Mouse (Mus musculus) frontal cortex, adult 2 months (tissue): ENCODE measurements around the gene Ugt1a1. TPM values are rescaled to one million over a fixed set of nuclear protein-coding genes. Genes with fewer than 3 reads are reported as not detected.

Experiments
- DNase-seq, 2 experiments: peaks; one replicate each; pipeline ENCODE4 v3.0.0; 2022; ENCODE audit warnings: low spot score in 1 of 2; ENCODE audit errors: extremely low spot score in 1 of 2
- polyA plus RNA-seq: library from polyadenylated mRNA; depleted of rRNA; stranded (reverse); fragments of >200 nt; gene quantifications from 2 replicates; pipeline ENCODE4 v1.2.3, GENCODE M21; 2012

Ugt1a1 gene
- polyA plus RNA-seq, 1 experiment, result 0.06 TPM

DNA sequence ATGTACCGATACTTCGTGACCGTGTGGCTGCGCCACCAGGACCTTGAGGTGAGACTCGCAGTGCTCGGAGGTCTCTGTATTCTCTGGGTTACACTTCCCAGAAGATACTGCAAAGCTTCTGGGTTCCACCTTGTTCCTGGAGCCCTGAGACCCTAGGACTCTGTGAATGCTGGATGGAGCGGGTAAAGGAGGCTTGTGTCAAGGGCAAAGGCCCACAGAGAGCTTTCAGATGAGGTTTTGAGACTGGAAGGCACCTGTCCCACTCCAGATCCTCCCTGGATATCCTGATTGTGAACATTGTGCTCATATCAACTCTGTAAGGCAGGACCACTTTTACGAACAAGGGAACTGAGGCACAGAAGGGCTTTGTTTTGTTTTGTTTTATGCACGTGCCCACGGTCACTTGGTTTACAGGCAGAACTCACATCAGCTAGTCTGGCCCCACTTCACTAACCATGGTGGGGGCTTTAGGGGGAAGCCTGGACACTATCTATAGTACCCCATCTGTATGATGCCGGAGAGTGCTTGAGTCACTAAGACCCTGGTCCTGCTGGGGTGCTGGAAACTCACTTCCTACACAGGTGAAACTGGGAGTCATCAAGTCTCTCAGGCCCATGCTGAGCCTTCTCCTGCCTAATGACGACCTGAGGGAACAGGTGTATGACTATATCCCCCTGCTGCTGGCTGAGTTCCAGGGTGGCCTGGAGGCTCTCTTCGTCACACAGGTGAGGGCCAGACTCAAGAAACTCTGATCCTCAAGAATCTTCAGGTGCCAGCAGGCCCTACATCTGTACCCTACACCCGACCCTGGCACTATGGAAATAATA, 21.9 kb downstream of the Ugt1a1 start:
- DNase-seq, result no peak

DNA sequence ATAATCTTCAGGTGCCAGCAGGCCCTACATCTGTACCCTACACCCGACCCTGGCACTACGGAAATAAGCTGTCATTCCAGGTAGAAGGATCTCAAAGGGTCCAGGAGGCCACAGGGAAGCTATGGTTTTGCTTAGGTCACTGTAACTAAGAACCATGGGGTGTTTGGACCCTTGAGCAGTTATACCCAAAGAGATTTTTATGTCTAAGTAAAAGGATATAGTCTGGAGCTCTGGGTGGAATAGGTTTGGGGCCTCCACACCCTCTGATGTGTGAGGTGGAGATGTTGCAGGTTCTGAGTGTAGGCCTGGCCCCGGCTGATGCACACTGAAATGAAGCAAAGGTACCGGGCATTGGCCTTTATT, 22.5 kb downstream of the Ugt1a1 start:
- DNase-seq, result no peak

DNA sequence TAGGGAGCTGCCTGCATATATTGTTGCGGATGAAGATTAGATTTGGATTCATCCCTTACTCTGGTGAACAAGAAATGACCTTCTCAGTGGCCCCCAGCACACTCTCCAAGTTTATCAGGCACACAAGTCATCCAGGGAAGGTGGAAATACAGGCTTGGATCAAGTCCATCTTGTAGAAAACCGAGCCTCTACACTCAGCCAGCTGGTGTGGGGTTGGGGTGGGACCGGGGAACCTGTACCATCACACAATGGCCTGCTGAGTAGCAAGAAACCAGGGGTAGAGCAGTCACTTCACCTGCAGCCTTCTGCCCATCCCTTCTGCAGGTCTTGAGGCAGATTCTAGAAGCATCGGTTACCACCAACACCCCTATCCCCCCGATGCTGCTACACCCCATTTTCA, 22.9 kb downstream of the Ugt1a1 start:
- DNase-seq, result no peak

DNA sequence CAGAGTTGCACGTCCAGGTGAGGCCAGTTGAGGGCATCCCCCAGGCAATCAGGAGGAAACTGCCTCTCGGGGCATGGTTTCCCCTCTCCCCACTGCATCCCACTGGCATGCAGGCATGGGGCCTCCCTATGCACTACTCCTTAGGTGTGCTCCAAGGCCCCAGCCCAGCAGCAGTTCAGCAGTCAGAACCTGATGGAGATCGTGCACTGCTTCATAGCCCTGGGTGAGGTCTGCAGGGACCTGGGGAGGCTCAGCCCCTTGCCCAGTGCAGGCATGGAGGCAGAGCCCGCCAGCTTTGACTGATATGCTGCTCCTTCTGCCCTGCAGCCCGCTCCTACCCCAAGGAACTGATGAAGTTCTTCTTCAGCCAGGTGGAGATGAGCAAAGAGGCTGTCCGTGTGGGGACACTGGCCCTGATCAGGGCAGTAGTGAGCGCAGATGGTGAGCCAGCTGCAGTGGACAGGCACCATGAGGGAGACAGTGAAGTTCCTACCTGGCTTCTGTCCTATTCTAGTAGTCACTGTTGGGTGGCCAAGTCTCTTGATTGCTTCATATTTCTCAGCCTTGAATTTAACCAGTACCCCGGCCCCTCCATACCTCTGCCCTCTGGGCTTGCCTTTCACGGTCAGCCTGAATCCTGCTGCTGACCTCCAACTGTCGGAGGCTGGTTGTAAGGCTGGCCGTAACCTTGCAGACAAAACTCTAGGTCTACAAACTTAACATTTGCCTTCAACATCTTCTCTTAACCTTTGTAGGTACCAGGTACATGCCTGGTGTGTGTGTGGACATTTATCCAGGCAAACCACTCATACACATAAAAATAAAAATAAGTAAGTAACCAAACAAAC, 23.5 kb downstream of the Ugt1a1 start:
- no peak for DNase-seq

DNA sequence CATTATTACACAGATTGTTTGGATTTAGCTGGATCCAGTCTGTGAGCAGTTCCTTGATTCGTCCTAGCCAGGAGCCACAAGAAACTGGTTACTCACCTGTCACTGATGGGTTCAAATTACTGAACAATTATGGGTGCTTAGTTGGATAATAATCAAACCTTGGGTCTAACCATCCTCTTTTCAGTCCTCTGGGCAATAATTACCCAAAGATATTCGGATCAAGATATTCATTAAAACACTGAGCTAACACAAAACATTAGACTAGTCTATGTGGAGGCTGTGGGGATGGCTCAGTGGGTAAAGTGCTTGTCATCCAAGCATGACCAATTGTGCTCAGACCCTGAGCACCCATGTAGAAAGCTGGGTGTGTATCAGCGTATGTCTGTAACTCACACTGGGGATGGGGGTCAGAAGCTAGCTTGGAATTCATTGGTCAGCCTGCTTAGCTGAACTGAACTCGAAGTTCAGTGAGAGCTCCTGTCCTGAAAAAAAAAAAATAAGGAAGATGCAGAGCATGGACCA, 24.2 kb downstream of the Ugt1a1 start:
- DNase-seq, result no peak

DNA sequence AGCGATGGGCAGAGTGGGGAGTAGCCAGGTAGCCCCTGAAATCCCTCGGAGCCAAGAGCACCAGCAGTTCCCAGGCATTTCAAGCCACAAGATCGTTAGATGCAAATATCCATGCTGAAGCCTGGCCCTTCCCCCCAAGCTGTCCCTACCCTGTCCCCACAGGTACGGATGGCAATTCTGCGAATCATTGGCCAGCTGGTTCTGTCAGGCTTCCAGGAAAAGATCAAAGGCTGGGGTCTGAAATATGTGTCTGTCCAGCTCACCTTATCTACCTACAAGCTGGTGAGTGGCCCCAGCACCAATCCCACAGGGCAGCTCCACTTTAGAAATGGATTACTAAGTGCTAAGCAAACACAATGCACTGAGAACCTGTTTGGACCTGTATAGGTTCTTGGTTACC, 25.6 kb downstream of the Ugt1a1 start:
- no peak for DNase-seq

DNA sequence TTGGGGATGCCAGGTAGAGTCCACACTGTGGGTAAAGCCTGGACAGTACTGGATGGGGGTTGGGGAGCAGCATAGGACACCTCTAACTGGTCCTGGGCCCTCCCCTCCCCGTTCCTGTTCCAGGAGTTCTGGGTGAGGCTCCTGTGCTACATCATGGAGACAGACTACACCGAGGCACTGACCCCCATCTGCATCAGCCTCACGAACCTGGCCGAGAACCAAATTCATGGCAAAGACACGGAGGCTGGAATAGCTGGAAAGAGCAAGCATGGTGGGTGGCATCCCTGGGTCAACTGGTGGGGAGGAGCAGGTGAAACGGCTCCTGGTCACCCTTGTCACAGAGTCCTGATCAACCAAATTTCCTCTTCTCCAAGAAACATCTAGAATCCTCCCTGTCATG, 27.0 kb downstream of the Ugt1a1 start:
- no peak for DNase-seq

DNA sequence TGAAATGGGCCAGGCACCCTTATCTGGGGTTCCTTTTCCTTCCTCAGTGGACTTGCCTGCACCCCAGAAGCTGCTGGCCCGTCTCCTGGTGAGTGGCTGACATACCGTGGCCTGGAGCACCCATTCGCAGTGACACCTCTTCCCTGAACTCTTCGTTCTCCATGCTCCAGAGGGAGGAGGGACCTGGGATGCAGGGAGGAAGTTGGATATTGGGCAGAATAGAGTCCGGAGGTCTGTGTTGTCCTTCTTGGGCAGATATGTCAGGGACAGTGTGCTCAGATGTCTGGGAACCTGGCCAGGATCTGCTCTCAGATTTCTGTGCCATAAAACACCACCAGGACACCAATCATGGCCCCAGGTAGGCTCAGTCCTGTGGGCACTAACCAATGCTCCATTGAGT, 28.3 kb downstream of the Ugt1a1 start:
- DNase-seq, result no peak

DNA sequence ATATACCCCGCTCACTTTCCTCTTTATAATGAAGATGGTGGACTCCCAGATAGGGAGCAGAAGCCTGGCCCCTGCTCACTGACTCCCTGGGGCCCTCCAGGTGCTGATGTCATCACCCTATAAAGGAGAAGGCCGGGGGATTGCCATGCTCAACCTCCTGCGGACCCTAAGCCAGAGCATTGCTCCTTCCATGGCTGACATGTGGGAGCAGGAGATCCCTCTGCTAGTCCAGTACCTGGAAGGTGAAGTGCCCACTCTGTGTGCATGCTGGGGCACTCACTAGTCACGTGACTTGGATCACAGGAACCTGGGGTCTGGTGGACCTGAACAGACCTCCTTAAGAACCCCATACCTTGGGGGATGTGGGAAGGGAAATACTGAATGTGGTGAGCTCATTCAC, 28.8 kb downstream of the Ugt1a1 start:
- DNase-seq, result no peak

DNA sequence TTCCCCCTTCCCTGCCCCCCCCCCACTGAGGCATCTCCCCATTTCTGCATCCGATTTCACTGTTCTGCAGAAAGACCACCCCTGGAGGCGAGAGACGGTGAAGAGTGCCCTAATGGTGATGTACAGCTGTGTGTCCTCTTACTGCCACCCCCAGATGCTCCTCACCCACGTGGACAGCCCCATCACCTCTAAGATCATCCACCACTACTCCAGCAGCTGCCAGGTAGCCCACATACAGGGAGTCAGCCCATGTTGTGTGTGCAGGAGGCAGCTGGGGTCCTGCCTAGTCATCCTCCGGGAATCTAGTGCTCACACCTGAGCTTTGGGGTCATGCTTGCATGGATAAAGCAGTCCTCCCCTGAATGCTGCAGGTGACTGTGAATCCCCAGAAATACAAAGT, 32.1 kb downstream of the Ugt1a1 start:
- DNase-seq, result no peak

DNA sequence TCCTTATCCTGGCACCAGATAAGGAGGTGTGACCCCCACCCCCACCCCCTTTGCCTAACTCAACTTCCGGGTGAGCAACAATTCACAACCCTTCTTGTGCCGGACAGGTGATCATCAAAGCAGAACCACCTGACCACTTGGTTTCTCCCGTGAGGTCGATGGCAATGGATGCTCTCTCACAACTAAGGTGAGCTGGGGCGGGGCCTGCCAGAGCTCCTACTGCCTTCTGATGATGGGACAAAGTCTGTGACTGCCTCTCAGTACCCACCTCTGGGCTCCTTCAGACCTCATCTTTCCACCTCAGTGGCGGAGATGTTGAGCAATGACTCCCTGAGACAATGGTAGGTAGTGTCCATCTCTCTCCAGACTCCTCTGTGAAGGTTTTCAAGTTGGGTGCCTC, 34.1 kb downstream of the Ugt1a1 start:
- no peak for DNase-seq

DNA sequence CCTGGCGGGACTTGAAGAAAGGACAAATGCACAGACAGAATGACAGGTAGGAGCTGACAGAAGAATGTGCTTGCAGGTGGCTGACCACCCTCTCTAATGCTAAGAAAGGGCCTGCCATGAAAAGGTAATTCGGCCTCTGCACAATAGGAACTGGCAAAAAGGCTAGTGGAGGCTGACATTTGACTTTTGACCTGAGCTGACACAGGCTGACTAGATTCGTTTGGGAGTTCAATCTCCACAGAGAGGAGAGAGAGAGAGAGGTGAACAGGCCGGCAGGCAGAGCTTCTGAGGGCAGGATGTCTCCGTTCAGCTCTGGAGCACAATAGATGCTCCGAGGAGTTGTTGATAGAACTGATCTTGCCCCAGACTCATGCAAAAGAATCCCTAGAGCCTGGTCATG, 34.6 kb downstream of the Ugt1a1 start:
- DNase-seq, result no peak

DNA sequence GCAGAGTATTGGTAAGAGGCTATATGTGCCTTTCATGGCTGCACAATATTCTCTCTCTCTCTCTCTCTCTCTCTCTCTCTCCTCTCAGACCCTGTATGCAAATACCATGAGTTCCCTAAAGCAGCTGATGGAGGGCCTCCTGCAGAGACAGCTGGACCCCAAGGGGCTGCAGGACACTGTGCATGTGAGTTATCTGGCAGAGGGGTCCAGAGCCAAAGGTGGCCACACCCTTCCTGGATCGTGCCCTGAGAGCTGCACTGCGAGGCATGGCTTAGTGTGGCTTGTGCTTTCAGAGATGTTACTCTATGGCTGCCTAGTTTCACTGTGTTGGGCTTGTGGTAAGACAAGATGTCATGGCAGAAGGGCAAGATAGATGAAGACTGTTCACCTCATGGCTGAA, 35.9 kb downstream of the Ugt1a1 start:
- DNase-seq, result no peak

DNA sequence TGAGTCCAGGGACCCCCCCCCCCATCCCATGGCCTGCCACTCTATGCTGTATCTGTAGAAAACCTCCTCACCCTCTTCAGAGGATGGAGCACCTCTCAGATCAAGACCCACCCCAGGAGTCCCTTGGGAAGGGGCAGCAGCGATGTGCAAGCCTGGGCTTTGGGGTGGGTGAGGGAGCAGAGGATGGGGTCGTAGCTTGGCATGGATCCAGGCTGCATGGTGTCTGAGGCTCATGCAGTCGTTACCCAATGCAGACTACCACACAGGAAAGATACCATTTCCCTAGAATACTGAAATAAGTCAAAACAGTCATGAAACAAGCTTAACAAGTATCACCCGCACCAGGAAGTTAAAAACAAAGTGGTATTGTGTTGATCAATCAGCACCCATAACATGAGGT, 36.9 kb downstream of the Ugt1a1 start:
- no peak for DNase-seq

DNA sequence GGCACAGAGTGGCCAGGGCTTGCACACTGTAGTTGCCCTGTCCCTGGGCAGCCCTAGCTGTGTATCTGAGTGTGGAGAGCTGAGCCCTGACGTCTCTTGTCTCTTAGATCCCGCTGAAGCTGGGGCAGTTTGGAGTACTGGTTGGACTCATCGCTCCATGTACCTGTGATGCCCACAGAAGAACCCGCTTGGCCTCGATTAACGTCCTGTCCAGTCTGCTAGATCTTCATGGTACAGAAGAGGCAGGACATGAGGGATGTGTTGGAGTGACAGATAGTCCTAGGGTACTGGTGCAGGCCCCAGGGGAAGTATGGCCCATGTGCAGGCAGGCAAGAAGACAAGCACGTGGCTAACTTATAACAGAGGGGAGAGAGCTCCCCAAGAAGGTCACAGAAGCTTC, 37.8 kb downstream of the Ugt1a1 start:
- DNase-seq, result no peak

DNA sequence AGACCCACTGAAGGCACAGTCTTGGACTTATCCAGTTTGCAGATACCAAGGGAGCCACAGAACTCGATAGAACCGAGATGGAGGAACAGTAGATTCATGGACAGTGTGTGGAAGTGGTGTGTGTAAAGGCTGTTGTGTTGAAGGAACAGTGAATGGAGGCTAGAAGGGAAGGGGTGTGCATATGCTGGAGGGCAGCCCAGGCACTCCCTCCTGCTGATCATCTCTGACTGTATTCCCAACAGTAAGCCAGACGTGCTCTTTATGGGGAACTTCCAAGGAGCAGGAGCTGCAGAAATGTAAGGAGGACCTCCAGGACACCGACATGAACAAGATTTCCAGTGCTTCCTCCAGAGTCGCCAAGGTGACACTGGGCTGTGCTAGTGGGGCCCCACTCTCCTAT, 38.3 kb downstream of the Ugt1a1 start:
- DNase-seq, result no peak

DNA sequence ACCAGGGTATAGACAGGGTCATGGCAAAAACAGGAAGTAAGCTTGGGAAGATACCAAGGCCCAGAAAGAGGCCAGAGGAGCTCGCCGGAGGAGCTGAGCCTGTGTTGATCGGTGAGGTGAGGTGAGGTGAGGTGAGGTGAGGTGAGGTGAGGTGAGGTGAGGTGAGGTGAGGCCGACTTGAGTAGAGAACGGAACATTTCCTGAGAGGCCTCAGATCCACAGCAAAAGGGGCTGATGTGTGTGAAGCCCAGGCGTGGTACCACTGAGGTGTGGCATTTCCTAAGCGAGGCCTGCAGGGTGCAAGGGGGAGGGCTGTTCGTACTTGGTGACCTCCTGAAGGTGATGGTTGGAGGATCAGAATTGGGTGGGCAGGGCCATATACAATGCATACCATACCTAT, 41.3 kb downstream of the Ugt1a1 start:
- no peak for DNase-seq

DNA sequence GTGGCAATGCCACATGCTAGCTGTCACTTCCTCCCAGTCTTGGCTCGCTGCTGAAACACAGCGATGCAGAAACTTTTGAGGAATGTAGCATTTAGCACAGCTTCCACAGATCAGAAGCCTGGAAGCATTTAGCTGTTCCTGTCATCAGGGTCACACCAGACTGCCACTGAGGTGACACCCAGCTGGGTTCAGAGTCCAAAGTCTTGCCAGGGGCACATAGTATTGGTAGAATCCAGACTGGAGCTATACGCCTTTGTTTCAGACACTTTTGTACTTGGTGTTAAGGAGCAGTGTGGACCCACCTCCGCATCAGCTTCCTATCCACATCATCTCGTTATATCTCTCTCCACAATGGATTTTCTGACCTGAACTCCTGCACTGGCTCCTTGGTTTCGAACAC, 41.8 kb downstream of the Ugt1a1 start:
- DNase-seq, result no peak

DNA sequence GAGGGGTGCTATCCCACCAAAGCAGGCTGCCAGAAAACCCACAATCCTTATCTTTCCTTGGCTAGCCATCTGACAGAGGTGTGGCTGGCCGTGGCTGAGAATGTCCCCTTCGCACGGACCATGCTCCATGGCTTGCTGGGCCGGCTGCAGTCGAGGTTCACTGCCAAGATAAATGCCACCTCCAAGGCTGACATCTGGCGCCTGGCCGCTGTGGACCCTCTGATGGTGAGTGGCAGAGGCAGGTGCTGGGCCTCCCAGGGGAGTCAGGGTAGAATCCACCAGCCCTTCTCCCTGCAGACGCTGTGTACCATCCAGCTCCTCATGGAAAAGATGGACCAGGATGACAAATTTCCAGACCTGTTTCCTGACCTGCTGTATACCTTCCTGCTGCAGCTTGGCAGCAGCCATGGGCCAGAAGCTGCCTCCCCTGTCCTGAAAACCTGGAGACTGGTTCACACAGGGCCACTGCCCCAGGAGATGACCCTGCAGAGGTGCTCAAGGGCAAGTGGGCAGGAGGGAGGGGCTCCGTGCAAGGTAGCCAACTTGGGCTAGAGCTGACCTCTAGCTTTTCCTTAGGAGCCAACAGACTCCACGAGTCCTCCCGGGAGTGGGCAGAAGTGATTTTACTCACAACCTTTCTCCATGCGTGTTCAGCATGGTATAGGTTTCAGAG, 43.2 kb downstream of the Ugt1a1 start:
- DNase-seq, result no peak

DNA sequence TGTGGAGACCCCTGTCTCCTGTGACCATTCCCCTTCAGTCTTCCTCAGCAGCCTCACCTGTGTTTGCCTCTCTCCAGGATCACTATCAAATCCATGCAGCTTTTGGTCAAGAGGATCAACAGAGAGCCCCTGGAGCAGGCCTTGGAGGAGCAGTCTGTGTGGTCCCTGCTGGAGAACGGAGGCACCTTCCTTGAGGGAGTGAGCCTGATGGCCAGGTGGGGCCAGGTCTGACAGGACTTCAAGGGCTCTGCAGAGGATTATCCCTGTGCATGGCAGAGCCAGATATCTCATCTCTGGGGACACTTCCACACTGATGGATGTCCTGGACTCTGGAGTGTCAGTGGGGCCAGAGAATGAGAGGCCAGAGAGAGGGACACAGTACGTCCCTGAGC, 43.7 kb downstream of the Ugt1a1 start:
- DNase-seq, result no peak

DNA sequence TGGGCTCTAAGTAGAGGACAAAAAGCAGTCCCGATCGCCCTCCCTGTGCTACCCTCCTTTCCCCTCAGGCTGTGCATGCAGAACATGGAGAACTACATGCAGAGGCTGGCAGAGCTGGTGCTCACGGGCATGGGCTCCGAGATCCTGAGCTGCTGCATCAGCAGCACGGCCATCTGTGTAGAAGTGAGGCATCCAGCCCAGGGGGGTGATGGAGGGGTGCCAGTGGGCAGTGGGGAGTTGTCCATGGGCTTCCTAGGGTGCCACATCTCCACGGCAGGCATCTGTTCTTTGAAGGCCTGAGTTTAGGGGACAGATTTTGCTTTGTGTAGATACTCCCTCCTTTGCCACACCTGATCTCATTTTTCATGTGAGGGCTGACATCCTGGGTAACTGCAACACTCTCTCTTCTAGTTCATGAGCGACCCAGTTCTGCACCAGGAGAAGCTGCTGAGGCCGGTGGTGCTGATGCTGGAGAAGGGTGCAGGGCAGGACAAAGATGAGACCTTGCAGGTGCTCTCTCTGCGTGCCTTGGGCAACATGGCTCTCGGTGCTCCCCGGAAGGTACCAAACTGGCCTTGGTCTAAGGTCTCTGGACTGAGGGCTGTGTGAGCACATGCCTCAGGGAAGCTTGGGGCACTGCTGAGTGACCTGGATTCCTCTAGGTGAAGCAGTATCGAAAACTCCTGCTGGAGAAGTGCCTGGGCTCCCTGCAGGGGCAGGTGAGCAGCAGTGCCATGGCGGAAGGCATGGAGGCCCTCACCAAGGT, 44.4 kb downstream of the Ugt1a1 start:
- no peak for DNase-seq
